Mouse (Mus musculus): ENCODE data around the gene Nrg4.

- no peak for TF ChIP-seq POLR2A (IDR thresholded peaks at IDR 0.05; ENCODE audit: low read depth, low read length)
- no peak for TF ChIP-seq ZC3H11A (IDR thresholded peaks at IDR 0.05; ENCODE audit: low read depth, low read length)
- TF ChIP-seq MEF2A (IDR thresholded peaks at IDR 0.05; ENCODE audit: borderline replicate concordance, low read depth, low read length) = no peak
- TF ChIP-seq CTCF (conservative IDR thresholded peaks at IDR 0.05 in 1 of 2, IDR thresholded peaks at IDR 0.05 in 1 of 2; ENCODE audit: low read depth in 2 of 2, low read length in 2 of 2) = no peak
- no peak for TF ChIP-seq EP300 (IDR thresholded peaks at IDR 0.05; ENCODE audit: low read length)
- no peak for TF ChIP-seq ZKSCAN1 (IDR thresholded peaks at IDR 0.05; ENCODE audit: borderline replicate concordance, low read depth, low read length)
- no peak for TF ChIP-seq TCF12 (IDR thresholded peaks at IDR 0.05; ENCODE audit: low read depth, low read length)
- TF ChIP-seq USF2 (conservative IDR thresholded peaks at IDR 0.05; ENCODE audit: low read depth, low read length) = no peak
Observed at GRCm38 (mm10) chr9:55283516-55283915, 43.1 kb downstream of the Nrg4 start.
